Mouse (Mus musculus) Muller cell, postnatal 12 days (primary cell): ENCODE measurements around the gene Aldh1a3.

Experiments
- DNase-seq: peaks from one replicate; pipeline ENCODE4 v3.0.0-alpha.2; 2015; ENCODE audit errors: inconsistent ontology term

The Aldh1a3 gene

DNA sequence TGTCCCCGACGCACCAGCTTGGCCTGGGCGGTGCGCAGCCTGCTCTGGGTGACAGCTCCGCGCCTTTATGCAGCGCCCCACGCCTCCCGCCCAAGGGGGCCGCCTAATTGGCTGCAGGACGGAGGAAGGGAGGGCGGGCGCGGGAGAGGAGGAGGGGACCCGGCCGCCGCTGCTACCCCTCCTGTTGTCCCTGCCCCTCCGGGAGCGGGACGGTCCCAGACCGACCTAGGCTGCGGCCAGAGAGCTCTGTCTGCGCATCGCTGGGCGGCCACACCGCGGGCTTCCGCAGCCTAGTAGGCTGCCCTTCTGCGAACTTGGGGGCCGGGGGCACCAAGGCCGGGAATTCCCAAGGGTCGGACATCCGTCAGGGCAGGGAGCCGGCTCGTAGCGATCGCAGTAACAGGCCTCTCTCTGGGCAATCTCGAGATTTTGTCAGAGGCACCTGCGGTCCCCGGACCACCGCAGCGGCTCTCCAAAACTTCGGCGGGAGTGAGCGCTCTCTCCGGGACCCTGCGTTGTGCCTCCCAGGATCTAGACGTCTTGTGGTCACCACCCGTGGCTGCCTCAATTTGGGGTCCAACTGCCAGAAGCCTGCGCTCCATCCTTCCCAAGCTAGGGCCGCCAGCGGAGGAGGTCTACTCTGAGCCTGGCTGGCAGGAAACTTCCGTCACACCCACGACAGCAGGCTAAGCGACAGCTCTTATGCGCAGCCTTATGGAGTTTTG is at the start of gene Aldh1a3:
Gene Aldh1a3, minus strand, starts transcription at position 81 of the 725 bp plus-strand sequence.
- DNase-seq = peak; percentile 75

DNA sequence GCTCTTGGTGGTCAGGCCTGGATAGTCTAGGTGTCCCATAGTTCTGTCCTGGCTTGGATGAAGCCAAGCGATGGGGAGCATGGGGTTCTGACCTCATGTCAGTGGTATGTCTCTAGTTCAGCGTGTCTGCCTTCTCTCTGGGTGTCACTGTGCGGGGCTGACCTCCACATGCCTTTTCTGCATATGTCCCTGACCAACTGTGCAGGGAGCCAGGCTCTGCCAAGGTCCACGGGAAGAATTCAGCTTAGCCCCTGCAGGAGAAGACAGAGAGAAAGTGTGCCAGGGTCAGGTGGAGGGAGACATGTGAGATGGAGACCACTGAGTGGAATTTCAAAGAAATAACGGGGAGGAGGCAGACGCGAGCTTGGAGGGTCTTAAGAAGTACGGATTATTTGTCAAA is 49.0 kb upstream of the Aldh1a3 start:
- DNase-seq = no peak

DNA sequence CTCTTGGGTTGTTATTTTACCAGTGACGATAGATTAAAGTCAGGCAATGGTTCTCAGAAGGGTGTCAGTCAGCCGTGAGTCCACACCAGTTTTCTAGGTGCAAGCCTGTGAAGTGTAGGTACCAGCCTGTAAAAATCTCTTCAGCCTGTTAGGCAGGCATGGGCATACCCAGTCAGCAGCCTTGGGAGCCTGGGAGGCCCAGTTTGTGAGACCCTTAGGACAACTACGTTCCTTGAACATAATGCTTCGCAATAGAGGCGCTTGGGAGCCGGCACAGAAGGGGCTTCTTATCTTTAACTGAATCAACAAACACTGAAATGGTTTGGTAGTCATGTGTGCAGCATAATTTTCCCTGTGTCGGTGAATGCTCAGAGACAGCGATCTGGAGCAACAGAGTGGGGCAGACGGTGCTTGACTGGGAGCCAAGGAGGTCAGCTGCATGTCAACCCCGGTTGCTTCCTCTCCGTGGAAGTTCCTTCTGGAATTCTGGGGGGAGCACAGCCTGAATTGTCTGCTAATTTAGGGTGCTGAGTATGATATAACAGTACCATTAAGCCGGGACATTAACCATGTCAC is 44.4 kb upstream of the Aldh1a3 start:
- DNase-seq = peak; percentile 19

DNA sequence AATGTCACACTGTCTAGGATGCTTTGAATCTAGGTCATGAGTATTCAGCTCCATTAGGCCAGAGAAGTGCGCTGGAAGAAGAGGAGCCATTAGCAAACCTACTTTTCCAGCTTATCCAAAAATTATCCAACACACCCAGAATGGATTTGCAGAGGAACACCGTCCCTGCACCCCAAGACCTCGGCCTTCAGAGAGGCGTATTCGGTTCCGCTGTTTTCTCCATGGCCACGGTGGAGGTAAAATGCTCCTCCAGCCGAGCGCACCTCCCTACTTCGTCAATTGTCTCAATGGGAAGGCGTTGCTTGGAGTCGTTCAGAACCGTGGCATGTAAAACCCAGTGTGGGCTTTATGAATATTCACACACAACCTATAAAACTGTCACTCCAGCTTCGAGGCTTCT is 39.3 kb upstream of the Aldh1a3 start:
- DNase-seq = no peak

DNA sequence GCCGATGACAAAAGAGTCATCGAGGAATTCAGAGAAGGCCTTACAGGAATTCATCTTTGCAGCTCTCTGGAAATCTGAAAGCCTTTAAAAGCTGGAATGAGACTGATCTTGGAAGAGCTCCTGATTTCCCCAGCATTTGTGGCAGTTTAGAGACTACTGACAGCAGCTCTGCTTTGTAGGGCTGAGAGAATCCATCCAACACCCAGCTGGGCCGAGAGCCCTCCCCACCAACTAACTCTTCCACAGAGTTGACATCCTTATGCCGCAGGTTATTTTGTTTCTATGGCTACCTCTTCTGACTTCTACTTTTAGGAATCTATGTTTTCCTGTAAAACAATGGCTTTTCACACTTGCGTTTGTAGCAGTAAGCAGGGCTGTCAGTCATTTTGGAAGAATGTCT is 37.9 kb upstream of the Aldh1a3 start:
- peak; percentile 64 for DNase-seq

DNA sequence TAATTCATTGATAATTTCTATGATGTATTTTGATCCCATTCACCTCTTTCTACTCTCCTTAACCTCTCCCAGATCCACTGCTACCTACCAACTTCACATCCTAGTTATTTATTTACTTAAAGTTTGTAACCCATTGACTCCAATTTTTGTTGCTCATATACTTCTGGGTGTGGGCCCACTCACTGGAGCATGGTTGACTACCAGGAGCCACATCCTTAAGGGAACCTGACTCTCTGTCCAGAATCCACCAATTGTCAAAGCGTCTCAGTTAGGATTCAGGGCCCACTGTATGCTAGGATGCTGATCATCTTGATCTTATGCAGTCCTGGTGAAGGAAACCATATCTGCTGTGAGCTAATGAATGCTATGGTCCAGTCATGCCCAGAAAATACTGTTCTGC is 35.8 kb upstream of the Aldh1a3 start:
- no peak for DNase-seq

DNA sequence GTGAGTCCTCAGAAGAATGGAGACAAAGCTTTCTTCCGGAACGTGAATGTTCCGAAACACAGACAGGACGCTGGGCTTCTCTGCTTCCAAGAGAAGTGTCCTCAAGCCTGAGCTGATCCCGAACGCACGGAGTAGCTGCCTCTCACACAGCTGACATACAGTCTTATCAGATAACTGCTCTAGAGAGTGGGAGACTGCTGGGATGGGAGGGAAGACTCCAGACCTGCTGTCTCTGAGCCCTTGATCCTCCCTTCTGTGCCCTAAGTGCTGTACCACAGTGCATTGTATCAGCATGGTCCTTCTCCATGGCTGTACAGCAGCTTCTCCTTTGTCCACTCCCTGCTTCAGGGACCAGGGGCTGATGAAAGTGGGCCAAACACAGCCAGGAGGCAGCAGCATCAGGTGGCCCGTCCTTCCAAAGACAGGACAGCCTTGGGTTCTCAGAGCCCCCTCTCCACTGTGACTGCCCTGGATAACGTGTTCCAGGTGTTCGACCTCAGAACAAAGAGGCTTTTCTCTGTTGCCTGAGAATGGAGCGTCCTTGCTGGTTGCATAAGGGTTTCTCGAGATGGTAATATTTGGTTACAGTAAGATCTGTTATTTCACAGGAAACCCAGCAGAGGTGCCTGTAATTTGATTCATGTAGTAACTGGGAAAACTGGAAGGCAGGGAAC is 24.4 kb upstream of the Aldh1a3 start:
- DNase-seq = no peak

DNA sequence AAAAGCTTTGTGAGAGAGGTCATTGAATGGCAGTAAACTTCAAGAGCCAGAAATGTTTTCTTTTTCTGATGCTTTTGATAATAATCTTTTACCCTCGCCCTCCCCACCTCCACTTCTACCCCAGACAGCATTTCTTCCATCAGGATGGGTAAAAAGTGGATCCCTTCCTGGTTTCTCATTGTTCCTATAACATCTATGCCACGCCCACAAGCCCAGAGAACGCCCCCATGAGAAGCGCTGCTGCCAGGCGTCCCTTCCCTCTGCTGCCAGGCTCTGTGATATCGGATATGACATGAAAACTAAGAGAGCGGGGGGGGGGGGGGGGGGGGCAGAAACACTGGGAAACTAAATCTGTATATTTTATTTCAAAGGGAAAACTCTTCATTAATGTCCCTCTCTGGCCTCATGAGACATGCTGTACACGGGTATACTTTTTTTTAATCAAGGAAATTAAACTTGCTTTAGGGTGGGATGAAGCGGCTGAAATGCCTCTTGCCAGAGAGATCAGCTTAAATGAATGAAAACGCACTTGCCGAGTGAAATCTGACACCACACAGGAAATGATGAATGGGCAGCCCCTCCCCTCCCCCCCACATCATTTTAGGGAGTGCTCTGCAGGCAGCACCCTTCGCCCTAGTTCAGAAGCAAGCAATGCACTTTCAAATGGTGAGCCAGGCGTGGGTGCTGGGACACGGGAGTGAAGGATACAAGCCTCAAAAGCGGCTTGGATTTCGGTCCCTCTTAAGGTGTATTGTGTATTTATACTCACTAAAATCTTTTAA is 22.8 kb upstream of the Aldh1a3 start:
- peak; percentile 54 for DNase-seq

DNA sequence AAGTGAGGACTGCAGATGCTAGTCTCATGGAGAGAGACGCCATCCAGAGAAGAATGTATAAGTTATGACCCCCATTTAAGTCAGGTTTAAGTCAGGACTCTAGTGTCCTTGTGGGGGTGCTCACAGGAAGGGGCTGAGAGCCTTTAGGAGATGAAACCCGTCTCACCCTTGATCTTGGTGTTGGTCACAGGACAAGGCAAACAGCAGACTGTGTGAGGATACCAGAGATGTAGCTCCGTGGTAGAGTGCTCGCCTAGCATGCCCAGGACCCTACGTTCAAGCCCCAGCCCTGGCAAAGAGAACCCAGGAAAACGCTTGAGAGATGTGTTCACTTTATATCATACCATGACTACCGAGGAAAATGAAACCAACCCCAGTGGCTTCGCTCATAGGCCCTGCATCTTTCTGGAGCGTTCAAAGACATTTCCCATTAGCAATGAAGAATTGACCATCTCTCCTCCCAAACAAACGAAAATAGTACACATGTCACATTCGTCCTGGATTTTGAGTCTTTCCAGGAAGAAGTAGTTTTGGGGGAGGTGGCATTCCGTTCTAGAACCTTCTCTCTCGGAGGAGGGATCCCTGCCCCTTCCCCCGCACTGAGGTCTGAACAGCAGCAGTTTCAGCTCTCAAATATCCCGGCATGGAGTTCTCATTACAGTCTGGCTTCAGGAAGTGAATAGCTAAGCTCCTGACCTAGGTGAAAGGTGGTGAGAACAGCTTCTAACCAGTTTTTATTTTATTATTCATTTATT is 21.6 kb upstream of the Aldh1a3 start:
- no peak for DNase-seq

DNA sequence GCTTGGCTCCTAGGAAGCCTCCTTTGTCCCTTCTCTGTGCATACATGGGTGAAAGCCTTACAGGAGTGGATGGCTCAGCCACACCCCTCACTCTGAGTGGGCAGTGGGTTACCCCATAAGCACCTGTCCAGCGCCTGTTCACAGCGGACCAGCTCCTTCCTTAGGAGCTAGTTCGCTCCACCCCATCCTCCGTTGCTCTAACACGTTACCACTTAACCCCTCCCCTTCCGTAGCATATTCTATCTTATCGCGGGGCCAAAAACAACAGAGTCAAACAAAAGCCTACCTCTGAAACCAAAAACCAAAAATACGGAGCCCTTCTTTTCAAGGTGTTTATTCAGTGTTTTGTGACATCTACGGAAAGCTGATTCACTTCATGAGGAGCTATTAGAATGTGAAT is 21.0 kb upstream of the Aldh1a3 start:
- DNase-seq = no peak

DNA sequence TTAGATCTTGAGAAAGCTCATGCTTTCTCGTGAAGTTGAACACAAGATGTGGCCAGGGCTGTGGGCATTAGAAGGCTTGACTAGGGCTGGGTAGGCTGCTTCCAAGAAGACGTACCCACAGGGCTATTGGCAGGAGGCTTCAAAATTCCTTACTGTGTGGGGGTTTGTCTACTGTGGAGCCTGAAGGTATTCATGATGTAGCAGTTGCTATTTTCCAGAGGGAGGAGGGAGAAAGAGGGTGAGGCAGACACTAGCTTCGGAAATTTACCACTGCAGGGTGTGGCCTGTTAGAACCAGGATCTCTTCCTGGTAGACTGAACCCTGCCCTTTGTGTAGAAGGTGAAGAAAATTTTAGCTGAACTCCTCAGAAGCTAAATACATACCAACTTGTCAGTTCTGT is 19.5 kb upstream of the Aldh1a3 start:
- DNase-seq = peak; percentile 58

DNA sequence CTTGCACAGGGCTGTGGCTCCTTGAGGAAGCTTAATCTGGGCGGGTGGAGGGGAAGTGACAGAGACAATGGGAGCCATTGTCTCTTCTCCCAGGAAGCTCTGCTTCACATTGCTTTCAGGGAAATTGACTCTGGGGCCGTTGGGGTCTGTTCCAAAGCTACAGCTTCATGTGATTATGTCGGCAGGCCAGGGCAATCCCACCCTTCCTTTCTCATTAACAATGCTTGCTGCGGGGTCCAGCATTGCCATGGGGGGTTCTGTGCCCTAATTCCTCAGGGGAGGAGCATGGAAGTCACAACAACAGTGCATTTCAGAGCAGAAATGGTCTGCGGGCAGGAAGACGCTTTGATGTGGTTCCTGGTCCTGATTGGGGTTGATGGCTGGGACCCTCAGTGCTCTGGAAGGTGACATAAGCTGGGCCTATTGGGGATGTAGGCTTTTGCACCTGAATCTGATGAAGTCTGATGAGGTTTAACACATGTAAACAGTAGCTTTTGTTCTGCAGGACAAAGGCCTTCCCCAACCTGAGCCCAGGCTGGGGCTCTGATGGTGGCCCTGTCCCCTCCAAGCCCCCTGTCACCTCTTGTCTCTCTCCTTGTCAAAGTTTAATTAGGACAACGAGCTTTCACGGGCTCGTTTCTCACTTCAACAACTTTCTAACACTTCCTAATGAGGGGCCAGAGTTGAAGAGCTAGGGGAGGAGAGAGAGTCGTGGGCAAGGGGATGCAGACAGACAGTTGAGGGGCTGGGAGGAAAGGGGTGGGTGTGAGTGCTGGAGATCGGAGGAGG is 18.0 kb upstream of the Aldh1a3 start:
- DNase-seq = no peak

DNA sequence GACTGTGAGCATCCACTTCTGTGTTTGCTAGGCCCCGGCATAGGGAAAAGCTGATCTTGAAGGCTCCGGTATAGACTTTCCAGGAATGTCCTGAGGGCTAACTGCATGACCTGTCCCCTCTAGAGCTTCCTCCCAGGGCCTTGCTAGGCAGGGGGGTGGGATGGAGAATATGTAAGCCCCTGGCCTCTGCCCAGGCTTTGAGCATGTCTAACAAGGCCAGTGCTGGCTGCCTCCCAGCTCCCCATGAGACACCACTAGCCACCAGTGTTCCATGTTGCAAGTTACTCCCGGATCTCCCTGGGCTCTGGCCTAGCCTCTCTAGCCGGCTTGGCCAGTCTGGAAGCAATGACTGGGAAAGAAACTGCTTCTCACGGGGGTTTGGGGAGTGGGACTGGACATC is 17.4 kb upstream of the Aldh1a3 start:
- DNase-seq = peak; percentile 55

DNA sequence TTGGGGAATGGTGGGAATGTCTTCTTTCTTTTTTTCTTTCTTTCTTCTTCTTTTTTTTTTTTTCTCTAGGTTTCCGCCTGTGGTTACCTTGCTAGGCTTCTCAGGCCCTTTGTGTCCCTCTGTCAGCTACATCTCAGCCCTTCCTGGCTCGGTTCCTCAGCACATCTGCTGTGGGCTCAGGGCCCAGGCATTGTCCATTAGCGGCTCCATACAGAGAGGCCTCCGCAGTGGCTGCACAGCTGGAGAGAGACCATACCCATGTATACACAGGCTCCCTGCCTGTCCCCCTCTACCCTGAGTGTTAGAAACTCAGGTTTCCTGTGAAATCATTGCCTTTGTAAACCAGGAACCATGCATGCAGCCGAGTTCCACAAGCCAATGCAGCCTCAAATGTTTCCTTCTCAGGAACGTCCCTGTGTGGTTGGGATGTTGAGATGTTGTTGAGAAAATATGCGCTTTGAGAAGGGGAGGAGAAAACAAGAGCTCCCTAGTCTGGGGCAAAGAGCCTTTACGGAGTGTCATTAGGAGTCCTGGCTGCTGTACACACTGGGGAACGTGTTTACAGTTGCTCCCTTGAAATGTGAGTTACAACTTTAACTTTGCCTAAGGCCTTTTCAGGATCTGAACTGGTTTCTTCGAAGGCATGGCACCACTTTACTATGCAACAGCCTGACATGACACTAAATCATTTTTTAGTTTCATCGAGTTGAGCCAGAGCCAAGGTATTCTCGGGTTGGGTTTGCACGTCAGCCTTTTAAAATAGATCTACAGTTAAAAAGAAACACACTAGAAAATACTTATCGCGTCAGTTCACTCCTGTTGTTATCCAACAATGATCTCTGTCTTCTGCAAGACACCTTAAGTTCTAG is 15.4 kb upstream of the Aldh1a3 start:
- DNase-seq = no peak

DNA sequence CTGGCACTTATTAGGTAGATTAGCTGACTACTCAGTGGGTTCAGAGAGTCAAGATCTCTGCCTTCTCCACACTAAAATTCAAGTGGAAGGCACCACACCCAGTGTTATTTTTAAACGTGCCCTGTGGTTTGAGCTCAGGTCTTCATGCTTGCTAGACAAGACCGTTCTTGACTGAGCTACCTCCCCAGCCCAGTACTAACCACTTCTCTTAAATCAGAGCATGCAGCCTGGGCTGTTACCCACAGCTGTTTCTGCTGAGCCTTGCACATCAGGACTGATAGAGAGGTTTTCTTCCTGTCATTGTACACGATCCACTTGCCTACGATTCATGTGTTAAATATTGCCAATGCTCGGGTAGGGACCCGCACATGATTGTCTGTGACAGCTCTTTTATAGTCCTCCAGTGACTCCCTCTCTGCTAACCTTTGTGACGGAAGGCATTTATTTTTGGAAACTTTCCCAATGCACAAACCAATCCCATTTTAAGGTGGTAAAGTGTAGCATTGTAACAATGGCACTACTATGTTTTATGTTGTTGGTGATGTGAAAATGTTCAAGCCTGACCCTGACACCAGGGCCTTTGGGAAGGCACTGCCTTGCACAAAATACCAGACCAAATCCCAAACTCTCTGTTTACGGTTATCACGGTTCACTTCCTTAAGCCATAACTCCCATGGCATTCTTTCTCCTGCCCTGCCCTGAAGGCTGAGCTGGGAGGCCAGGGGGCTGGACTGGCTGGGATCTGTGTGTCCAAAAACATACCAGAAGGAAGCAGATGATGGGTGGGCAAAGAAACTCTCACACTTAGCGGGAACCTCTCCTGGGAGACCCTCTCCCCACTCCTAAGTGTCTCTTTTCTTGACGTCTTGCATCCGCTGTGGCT is 11.7 kb upstream of the Aldh1a3 start:
- peak; percentile 77 for DNase-seq

DNA sequence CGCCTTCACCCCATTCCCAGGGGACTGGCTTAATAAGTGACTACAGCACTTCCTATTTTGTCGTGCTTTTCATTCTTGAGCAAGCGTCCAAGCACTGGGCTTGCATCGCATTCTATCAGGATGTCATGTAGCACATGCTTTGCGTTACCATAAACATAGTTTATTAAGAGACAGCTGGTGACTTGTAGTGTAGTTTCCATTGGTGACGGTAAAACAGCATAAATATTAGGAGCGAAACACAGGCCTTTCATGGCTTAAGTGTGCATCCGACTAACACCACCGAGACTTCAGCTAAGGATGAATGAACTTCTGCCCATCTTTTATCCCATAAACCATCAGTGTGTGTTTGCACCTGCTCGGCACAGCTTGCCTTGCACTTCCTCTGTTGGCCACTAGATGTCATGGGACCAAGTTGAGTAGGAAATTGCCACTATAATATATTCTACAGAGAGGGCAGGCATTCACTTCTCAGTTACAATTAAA is 7.2 kb upstream of the Aldh1a3 start:
- DNase-seq = peak; percentile 36

DNA sequence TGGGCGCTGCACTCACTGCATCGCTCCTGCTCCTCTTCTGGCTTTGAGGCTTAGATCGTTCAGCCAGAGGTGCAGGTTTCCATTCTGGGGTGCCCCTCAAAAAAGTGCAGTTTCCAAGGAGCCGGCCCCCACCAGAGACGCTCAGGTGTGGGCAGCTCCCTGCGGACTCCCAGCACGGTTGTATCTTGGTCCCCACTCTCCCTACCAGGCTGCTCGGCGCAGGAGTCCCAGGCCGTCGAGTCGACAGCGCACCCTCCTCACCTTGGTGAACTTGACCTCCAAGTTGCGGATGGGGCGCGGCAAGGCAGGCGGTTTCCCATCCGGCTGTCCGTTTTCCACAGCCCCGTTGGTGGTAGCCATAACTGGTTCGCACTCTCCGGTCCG is 272 bp downstream of the Aldh1a3 start:
- DNase-seq = no peak

DNA sequence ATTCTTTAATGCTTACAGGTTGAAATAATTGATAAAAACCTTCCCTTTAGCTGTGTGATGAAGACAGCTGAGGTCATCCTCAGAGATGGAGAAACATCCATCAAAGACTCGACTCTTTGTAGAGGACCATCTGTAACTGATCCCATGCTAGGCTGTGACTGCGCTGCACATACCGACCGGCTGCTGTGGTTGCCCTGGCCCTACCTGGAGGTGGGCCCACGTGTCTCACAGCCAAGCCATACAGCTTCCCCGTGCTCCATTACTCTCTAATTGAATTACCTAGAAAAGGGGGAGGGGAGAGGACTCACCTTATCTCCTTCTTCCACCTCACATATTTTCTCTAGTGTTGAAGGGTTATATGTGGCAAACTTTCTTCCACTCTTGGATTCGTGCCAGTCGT is 5.4 kb downstream of the Aldh1a3 start:
- DNase-seq = no peak

DNA sequence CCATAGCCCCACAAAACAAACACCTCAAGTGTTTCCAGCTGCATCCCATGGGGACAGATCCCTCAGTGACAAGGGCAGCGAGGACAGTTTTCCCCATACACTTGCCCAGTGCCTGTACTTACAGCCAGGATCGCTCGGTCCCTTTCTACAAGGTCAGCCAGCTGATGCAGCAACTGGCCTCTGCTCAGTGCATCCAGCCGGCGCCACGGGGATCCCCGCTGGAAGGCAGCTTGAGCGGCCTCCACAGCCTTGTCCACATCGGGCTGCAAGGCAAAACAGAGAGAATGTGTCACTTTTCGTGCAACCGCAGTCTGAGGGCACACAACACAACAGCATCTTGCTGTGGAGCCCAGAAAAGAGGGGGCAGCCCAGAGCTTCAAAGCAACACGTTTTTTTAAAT is 8.3 kb downstream of the Aldh1a3 start:
- DNase-seq = no peak
